Mouse (Mus musculus) hindbrain, embryonic 14.5 days (tissue): ENCODE results near the gene Gata2. TPM values are rescaled to one million over a fixed set of nuclear protein-coding genes. Genes with fewer than 3 reads are reported as not detected.

ENCODE experiments used
- ATAC-seq: fragments of 200-750 bp; cut with Nextera tagmentation; 2 replicates; pipeline ENCODE4 v1.8.0; 2017; ENCODE audit warnings: moderate number of reproducible peaks, mild to moderate bottlenecking, moderate TSS enrichment, moderate library complexity; ENCODE audit not compliant: low FRiP score
- DNase-seq: peaks from one replicate; pipeline ENCODE4 v3.0.0-alpha.2; 2015; ENCODE audit warnings: low spot score
- H3K27ac ChIP-seq: fragments of 300-500 bp; sonication (generic); 2 replicates; pipeline ENCODE4 v1.5.1; 2014; ENCODE audit warnings: mild to moderate bottlenecking, moderate library complexity
- H3K27me3 ChIP-seq: fragments of 300-500 bp; sonication (generic); 2 replicates; pipeline ENCODE4 v1.6.1; 2014; ENCODE audit warnings: mild to moderate bottlenecking, low read length, mixed read lengths; ENCODE audit not compliant: control insufficient read depth, insufficient read depth
- H3K36me3 ChIP-seq: fragments of 300-500 bp; sonication (generic); replicated peaks from 2 replicates; pipeline ENCODE4 v1.6.1; 2014; ENCODE audit not compliant: control insufficient read depth, insufficient read depth
- H3K4me1 ChIP-seq: fragments of 300-500 bp; sonication (generic); replicated peaks from 2 replicates; pipeline ENCODE4 v1.6.1; 2014; ENCODE audit warnings: antibody characterized with exemption, low read length, mixed read lengths; ENCODE audit not compliant: control insufficient read depth, insufficient read depth
- H3K4me2 ChIP-seq: fragments of 300-500 bp; sonication (generic); replicated peaks from 2 replicates; pipeline ENCODE4 v1.6.1; 2014; ENCODE audit warnings: mild to moderate bottlenecking, moderate library complexity
- H3K4me3 ChIP-seq: fragments of 300-500 bp; sonication (generic); replicated peaks from 2 replicates; pipeline ENCODE4 v1.5.1; 2014; ENCODE audit warnings: mild to moderate bottlenecking, low read length
- H3K9ac ChIP-seq: fragments of 300-500 bp; sonication (generic); 2 replicates; pipeline ENCODE4 v1.6.1; 2014
- H3K9me3 ChIP-seq: fragments of 300-500 bp; sonication (generic); 2 replicates; pipeline ENCODE4 v1.6.1; 2016; ENCODE audit warnings: low read length; ENCODE audit not compliant: control insufficient read depth
- WGBS: fragments of 180-500 bp; shearing (Covaris S2); extraction: QIAGEN DNeasy Blood & Tissue Kit; methylation state at CpG from one replicate; pipeline ENCODE4 v1.1.7; 2014; 5-methylcytosine and 5-hydroxymethylcytosine counted together
- polyA plus RNA-seq: library from polyadenylated mRNA; unstranded; fragments of >200 nt; fragmentation: Nextera tagmentation; extraction: Ambion mirVana; gene quantifications from 2 replicates; pipeline ENCODE4 v1.2.1, GENCODE M21; 2014

The Gata2 gene
- polyA plus RNA-seq, 1 experiment from 2014 or later = 19.2 TPM

DNA sequence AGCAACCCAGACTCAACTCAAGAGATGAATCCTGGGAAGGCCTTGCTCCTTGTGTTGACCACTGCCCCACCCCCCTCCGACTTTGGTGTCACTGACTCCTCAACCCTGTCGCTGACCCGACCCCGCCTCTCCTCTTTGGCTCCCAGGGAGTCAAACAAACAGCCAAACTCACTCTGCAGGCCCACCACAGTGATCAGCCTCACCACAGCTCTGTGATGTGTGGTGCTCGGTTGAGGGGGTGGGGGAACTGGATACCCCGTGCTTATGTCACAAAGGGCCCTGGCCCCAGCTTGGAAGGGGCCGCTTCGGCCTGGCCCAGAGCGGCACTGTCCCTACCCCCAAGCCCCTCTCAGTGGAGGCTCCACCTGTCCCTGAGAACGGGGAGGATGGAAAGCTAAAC, 28.3 kb downstream of the Gata2 start, which contains the start of gene Dnajb8:
TSS of gene Dnajb8 (plus strand) at position 301 of the 400 bp plus-strand sequence.
- Histone ChIP-seq H3K36me3 (no peaks in the 10 kb centered on the region), H3K9ac (no peak within 1 kb of the TSS), H3K4me1 (peaks cover 5% of the 10 kb centered on the region; the same call in 1 of the 2 replicates), H3K4me2 (no peak within 1 kb of the TSS), H3K9me3 (no peaks in the 10 kb centered on the region), H3K4me3 (no peak within 1 kb of the TSS), H3K27me3 (no peaks in the 10 kb centered on the region), H3K27ac (no peak within 1 kb of the TSS)
- DNase-seq = no peak
- ATAC-seq = no peak
- WGBS = 41% methylated on average over 10 of the region's 10 CpGs

DNA sequence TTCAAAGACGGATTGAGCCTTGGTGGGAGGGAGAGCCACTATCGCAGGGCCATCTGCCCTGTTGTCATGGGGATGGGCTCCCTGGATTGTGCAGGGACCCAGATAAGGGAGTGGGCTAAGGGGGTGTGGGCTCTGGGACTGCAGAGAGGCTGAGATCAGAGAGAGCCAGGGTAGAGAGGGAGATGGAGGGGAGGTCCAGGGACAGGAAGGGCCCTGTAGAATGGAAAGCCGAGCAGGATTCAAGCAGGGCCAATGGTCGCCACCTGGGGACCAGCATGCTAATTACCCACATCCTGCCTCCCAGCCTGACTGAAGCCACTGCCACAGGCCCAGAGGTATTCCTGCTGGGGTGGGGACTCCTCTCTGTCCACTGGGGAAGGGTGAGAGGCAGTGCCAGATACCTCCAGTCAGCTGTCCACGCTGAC, 32.9 kb downstream of the Gata2 start:
- WGBS = 9% methylated on average over 5 of the region's 5 CpGs
- H3K4me3 ChIP-seq = no peak overlapping the region
- ATAC-seq (peak; percentile 31; the same call in 1 of the 2 replicates), DNase-seq (no peak)
- no peaks in the 10 kb centered on the region for H3K27me3 ChIP-seq
- H3K36me3 ChIP-seq = no peaks in the 10 kb centered on the region
- no peak overlapping the region for H3K27ac ChIP-seq
- H3K9me3 ChIP-seq = no peaks in the 10 kb centered on the region
- peaks cover 5% of the 10 kb centered on the region; the same call in 1 of the 2 replicates for H3K4me1 ChIP-seq
- H3K4me2 ChIP-seq = no peak overlapping the region
- no peak overlapping the region for H3K9ac ChIP-seq

- Histone ChIP-seq H3K9me3 (no peaks in the 10 kb centered on the region), H3K4me1 (peaks cover 5% of the 10 kb centered on the region; the same call in 1 of the 2 replicates), H3K36me3 (no peaks in the 10 kb centered on the region), H3K9ac (no peak overlapping the region), H3K4me3 (no peak overlapping the region), H3K27me3 (no peaks in the 10 kb centered on the region), H3K27ac (no peak overlapping the region), H3K4me2 (no peak overlapping the region)
- WGBS = 60% methylated on average over 7 of the region's 7 CpGs
- ATAC-seq (no peak), DNase-seq (no peak)
Measured at GRCm38 (mm10) chr6:88227537-88227936, 33.8 kb downstream of the Gata2 start.

- WGBS = 87% methylated on average over 12 of the region's 12 CpGs
- H3K9me3 ChIP-seq = no peaks in the 10 kb centered on the region
- no peak overlapping the region for H3K4me2 ChIP-seq
- peaks cover 5% of the 10 kb centered on the region; the same call in 1 of the 2 replicates for H3K4me1 ChIP-seq
- H3K4me3 ChIP-seq = no peak overlapping the region
- H3K36me3 ChIP-seq = no peaks in the 10 kb centered on the region
- H3K9ac ChIP-seq = no peak overlapping the region
- H3K27ac ChIP-seq = no peak overlapping the region
- ATAC-seq = no peak
- DNase-seq = no peak
- 0 out of 2 replicates have a peak, but pooled peaks cover 6% of the 10 kb centered on the region for H3K27me3 ChIP-seq
Measured at GRCm38 (mm10) chr6:88229221-88229620, 35.5 kb downstream of the Gata2 start.

- no peaks in the 10 kb centered on the region for H3K36me3 ChIP-seq
- H3K9me3 ChIP-seq = no peaks in the 10 kb centered on the region
- H3K9ac ChIP-seq = no peak overlapping the region
- peaks cover 11% of the 10 kb centered on the region; the same call in 1 of the 2 replicates for H3K4me1 ChIP-seq
- peaks cover 12% of the 10 kb centered on the region; the same call in 1 of the 2 replicates for H3K27me3 ChIP-seq
- ATAC-seq (no peak), DNase-seq (no peak)
- no peak overlapping the region for H3K4me3 ChIP-seq
- H3K4me2 ChIP-seq = no peak overlapping the region
- WGBS = 90% methylated on average over 7 of the region's 7 CpGs
- H3K27ac ChIP-seq = no peak overlapping the region
Measured at GRCm38 (mm10) chr6:88231821-88232220, 38.1 kb downstream of the Gata2 start.

DNA sequence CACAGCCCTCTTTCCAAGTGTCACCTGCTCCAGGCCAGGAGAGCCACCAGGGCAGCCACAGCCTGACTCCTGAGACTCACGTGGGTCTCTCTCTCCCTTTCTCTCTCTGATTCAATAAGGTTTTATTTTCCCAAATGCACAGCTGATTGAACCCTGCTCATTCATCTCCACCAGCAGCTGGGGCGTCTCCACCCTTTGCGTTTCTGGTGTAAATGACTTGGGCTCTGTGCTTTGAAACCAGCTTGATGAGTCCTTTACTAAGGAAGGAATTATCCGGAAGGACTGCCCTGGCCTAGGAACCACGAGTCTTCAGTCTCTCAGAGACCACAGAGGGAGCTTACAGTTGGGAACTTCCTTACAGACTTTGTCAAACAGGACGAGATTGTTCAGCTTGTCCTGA, 38.5 kb downstream of the Gata2 start:
- no peak overlapping the region for H3K4me2 ChIP-seq
- H3K27ac ChIP-seq = no peak overlapping the region
- peaks cover 12% of the 10 kb centered on the region; the same call in 1 of the 2 replicates for H3K27me3 ChIP-seq
- no peak for DNase-seq
- no peak overlapping the region for H3K9ac ChIP-seq
- H3K4me3 ChIP-seq = no peak overlapping the region
- peaks cover 11% of the 10 kb centered on the region; the same call in 1 of the 2 replicates for H3K4me1 ChIP-seq
- H3K36me3 ChIP-seq = no peaks in the 10 kb centered on the region
- no peak for ATAC-seq
- 56% methylated on average over 6 of the region's 6 CpGs for WGBS
- H3K9me3 ChIP-seq = no peaks in the 10 kb centered on the region

- Histone ChIP-seq H3K27ac (no peak overlapping the region), H3K9ac (no peak overlapping the region), H3K27me3 (peaks cover 12% of the 10 kb centered on the region; the same call in 1 of the 2 replicates), H3K4me2 (no peak overlapping the region), H3K9me3 (no peaks in the 10 kb centered on the region), H3K36me3 (no peaks in the 10 kb centered on the region), H3K4me3 (no peak overlapping the region), H3K4me1 (peaks cover 11% of the 10 kb centered on the region; the same call in 1 of the 2 replicates)
- 74% methylated on average over 8 of the region's 8 CpGs for WGBS
- ATAC-seq (no peak), DNase-seq (no peak)
Measured at GRCm38 (mm10) chr6:88233996-88234395, 40.3 kb downstream of the Gata2 start.

DNA sequence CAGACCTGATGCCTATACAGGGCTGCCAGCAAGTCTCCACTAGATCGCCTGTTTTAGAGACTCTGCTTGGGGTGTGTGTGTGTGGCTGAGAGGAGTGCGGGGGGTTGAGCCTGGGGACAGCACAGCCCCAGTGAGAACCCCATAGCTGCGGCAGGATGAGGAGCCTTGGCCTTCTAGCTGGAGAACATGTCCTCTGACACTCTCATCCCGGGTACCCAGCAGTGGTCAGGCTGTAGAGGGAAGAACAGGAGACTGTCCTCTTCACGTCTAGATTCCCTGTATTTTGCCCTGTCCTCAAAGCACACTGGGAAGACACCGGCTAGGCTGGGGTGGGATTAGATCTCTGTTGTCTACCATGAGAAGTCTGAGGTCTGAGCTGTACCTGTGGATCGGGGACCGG, 41.8 kb downstream of the Gata2 start:
- no peak overlapping the region for H3K4me3 ChIP-seq
- no peak overlapping the region for H3K9ac ChIP-seq
- no peaks in the 10 kb centered on the region for H3K36me3 ChIP-seq
- DNase-seq = no peak
- no peak overlapping the region for H3K27ac ChIP-seq
- ATAC-seq = no peak
- peaks cover 12% of the 10 kb centered on the region; the same call in 1 of the 2 replicates for H3K27me3 ChIP-seq
- H3K4me2 ChIP-seq = no peak overlapping the region
- WGBS = 19% methylated on average over 8 of the region's 8 CpGs
- no peaks in the 10 kb centered on the region for H3K9me3 ChIP-seq
- H3K4me1 ChIP-seq = peaks cover 11% of the 10 kb centered on the region; the same call in 1 of the 2 replicates

DNA sequence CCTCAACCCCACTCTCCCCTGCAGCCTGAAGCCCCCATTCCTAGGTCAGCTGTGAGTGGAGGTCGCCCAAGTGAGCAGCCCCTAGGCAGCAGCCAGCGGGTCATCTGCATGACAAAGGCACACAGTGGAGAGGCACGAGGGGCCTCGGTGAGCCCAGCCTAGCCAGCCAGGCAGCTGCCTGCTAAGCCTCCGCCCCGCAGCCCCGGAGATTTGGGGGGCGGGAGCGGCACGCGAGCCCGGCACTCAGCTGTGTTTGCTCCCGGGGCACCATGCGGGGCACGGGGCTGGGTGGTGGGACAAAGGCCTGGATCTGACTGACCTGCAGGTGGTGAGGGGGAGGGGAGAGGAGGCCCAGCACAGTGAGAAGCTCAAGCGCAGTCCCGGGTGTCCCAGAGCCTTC, 42.3 kb downstream of the Gata2 start:
- 2% methylated on average over 17 of the region's 17 CpGs for WGBS
- Histone ChIP-seq H3K9ac (peak overlapping the region; percentile 28; the same call in 1 of the 2 replicates), H3K27me3 (peaks cover 14% of the 10 kb centered on the region), H3K27ac (no peak overlapping the region), H3K4me2 (peak overlapping the region; percentile 39), H3K4me3 (no peak overlapping the region), H3K9me3 (no peaks in the 10 kb centered on the region), H3K4me1 (peaks cover 11% of the 10 kb centered on the region; the same call in 1 of the 2 replicates), H3K36me3 (no peaks in the 10 kb centered on the region)
- DNase-seq (no peak), ATAC-seq (peak; percentile 61; the same call in 1 of the 2 replicates)
